Comparison of ENCODE assay signal across 8 mouse cellular contexts in the genomic region with DNA sequence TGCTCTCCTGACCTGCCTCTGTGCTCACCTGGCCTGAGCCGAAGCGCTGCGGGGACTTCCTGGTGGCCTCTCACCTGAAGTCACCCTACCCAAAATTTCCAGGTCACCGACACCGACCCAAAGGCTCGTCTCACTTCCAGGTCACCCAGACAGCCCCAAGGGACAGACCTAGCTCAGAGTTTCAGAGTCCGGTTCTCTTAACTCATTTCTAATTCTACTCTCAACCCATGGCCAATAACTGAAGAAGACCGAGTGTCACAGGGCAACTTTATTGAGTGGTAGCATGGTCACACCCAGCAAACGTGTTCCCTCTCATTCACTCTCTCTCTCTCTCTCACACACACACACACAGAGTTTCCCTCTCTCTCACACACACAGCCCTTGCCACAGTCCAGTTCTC. TPM values are rescaled to one million over a fixed set of nuclear protein-coding genes. Genes with fewer than 3 reads are reported as not detected.
DNase-seq lines count a peak whose midpoint lies in the region; ATAC-seq and TF ChIP-seq lines count a peak whose summit lies in the region.

No protein-coding gene starts in this region.

- H3K4me2 ChIP-seq in embryonic facial prominence, embryonic 13.5 days: peak overlapping the region; percentile 80
- peak overlapping the region; percentile 78 for H3K4me2 ChIP-seq in intestine, embryonic 14.5 days (ENCODE audit: low read length)
- peak overlapping the region; percentile 68 for H3K4me2 ChIP-seq in neural tube, embryonic 12.5 days (replicated peaks)

- peaks cover 16% of the 10 kb centered on the region for H3K36me3 ChIP-seq in embryonic facial prominence, embryonic 13.5 days
- H3K36me3 ChIP-seq in intestine, embryonic 14.5 days (ENCODE audit: control insufficient read depth, insufficient read depth, low read length): peaks cover 11% of the 10 kb centered on the region
- H3K36me3 ChIP-seq in neural tube, embryonic 12.5 days: peaks cover 9% of the 10 kb centered on the region; the same call in 1 of the 2 replicates

- H3K9ac ChIP-seq in embryonic facial prominence, embryonic 13.5 days: peak overlapping the region; percentile 71
- H3K9ac ChIP-seq in intestine, embryonic 14.5 days (ENCODE audit: low read length): peak overlapping the region; percentile 42
- H3K9ac ChIP-seq in neural tube, embryonic 12.5 days: peak overlapping the region; percentile 21; the same call in 1 of the 2 replicates

- H3K27me3 ChIP-seq in embryonic facial prominence, embryonic 13.5 days: peaks cover 55% of the 10 kb centered on the region
- peaks cover 33% of the 10 kb centered on the region for H3K27me3 ChIP-seq in intestine, embryonic 14.5 days (replicated peaks; ENCODE audit: control insufficient read depth, insufficient read depth, low read length)
- peaks cover 58% of the 10 kb centered on the region for H3K27me3 ChIP-seq in neural tube, embryonic 12.5 days (replicated peaks)

- H3K9me3 ChIP-seq in embryonic facial prominence, embryonic 13.5 days: no peaks in the 10 kb centered on the region
- no peaks in the 10 kb centered on the region for H3K9me3 ChIP-seq in intestine, embryonic 14.5 days (ENCODE audit: control insufficient read depth, low read length)
- H3K9me3 ChIP-seq in neural tube, embryonic 12.5 days: no peaks in the 10 kb centered on the region

- no peak for TF ChIP-seq CTCF in left cerebral cortex, adult 2 months (IDR thresholded peaks at IDR 0.05)

- no peak overlapping the region for H3K27ac ChIP-seq in left cerebral cortex, adult 2 months
- peak overlapping the region; percentile 84 for H3K27ac ChIP-seq in embryonic facial prominence, embryonic 13.5 days
- H3K27ac ChIP-seq in intestine, embryonic 14.5 days (ENCODE audit: low read depth): peak overlapping the region; percentile 76; the same call in 1 of the 2 replicates
- H3K27ac ChIP-seq in neural tube, embryonic 12.5 days: no peak overlapping the region

- no peak for DNase-seq in left cerebral cortex, adult 2 months (ENCODE audit: extremely low spot score in 1 of 2, low spot score in 2 of 2)
- DNase-seq in left cerebral cortex, postnatal 14 days (ENCODE audit: low spot score in 2 of 2): no peak
- DNase-seq in intestine, embryonic 14.5 days (ENCODE audit: low spot score): no peak
- DNase-seq in spleen, postnatal 14 days (ENCODE audit: low spot score in 2 of 2): no peak
- DNase-seq in natural killer cell, adult 2 months (ENCODE audit: low spot score in 2 of 2): no peak

- peak overlapping the region; percentile 54; the same call in 1 of the 2 replicates for H3K4me3 ChIP-seq in left cerebral cortex, adult 2 months
- H3K4me3 ChIP-seq in embryonic facial prominence, embryonic 13.5 days: peak overlapping the region; percentile 56
- H3K4me3 ChIP-seq in intestine, embryonic 14.5 days (ENCODE audit: low read depth, low read length): peak overlapping the region; percentile 54
- peak overlapping the region; percentile 40; the same call in 1 of the 2 replicates for H3K4me3 ChIP-seq in neural tube, embryonic 12.5 days

- 13% methylated on average over 9 of the region's 9 CpGs for WGBS in embryonic facial prominence, embryonic 13.5 days
- WGBS in intestine, embryonic 14.5 days: 12% methylated on average over 9 of the region's 9 CpGs
- 19% methylated on average over 9 of the region's 9 CpGs for WGBS in neural tube, embryonic 12.5 days

- intact Hi-C loops in left cerebral cortex, adult 2 months (cut with DNase I): no loop called here
- intact Hi-C loops in left cerebral cortex, postnatal 14 days (cut with DNase I): no loop called here

- ATAC-seq in embryonic facial prominence, embryonic 13.5 days (ENCODE audit: insufficient number of reproducible peaks, insufficient read depth, low FRiP score, low TSS enrichment, low read depth): no peak
- no peak for ATAC-seq in intestine, embryonic 14.5 days (replicated peaks; ENCODE audit: low FRiP score, low TSS enrichment, low read depth)
- ATAC-seq in neural tube, embryonic 12.5 days (ENCODE audit: low FRiP score, low read depth): no peak
- no peak for ATAC-seq in inflammation-experienced regulatory T-cells, adult 6 months

- H3K4me1 ChIP-seq in embryonic facial prominence, embryonic 13.5 days: peaks cover 26% of the 10 kb centered on the region
- H3K4me1 ChIP-seq in intestine, embryonic 14.5 days (replicated peaks; ENCODE audit: control insufficient read depth, insufficient read depth, low read length): peaks cover 8% of the 10 kb centered on the region; the same call in 1 of the 2 replicates
- peaks cover 16% of the 10 kb centered on the region for H3K4me1 ChIP-seq in neural tube, embryonic 12.5 days

RNA-seq across cellular contexts. Expression of a gene that starts 1.7 kb away (rescaled TPM):
- total RNA-seq in left cerebral cortex, adult 2 months (2021): 1 to 10 TPM; 1.7 to 2.6 TPM
- total RNA-seq in left cerebral cortex, postnatal 14 days (2021): 1 to 10 TPM; 1.0 to 1.4 TPM
- 130 and 142 TPM in 2 replicates for polyA plus RNA-seq in embryonic facial prominence, embryonic 13.5 days (2015; fragmentation: Nextera tagmentation; extraction: Ambion mirVana)
- 39.2 and 42.7 TPM in 2 replicates for polyA plus RNA-seq in intestine, embryonic 14.5 days (2014; fragmentation: Nextera tagmentation; extraction: Ambion mirVana)
- 8.3 and 9.5 TPM in 2 replicates for polyA plus RNA-seq in neural tube, embryonic 12.5 days (2016; fragmentation: Nextera tagmentation; extraction: Ambion mirVana)
- polyA plus RNA-seq in inflammation-experienced regulatory T-cells, adult 6 months (2017; shearing (Covaris generic)): 10 to 100 TPM; 10.9 to 18.2 (median 12.9) TPM

RNA-seq across cellular contexts. Expression of a gene that starts 16.1 kb away (rescaled TPM):
- 10 to 100 TPM in 1 of 2 experiments, 1 to 10 TPM in 1; 9.4 to 12.3 TPM for total RNA-seq in left cerebral cortex, adult 2 months (2021)
- total RNA-seq in left cerebral cortex, postnatal 14 days (2021): 10 to 100 TPM in 1 of 2 experiments, 1 to 10 TPM in 1; 9.5 to 10.6 TPM
- polyA plus RNA-seq in embryonic facial prominence, embryonic 13.5 days (2015; fragmentation: Nextera tagmentation; extraction: Ambion mirVana): 16.4 and 21.2 TPM in 2 replicates
- polyA plus RNA-seq in intestine, embryonic 14.5 days (2014; fragmentation: Nextera tagmentation; extraction: Ambion mirVana): 19.8 TPM in 2 replicates
- polyA plus RNA-seq in neural tube, embryonic 12.5 days (2016; fragmentation: Nextera tagmentation; extraction: Ambion mirVana): 22.7 and 24.7 TPM in 2 replicates
- 1 to 10 TPM; 6.1 to 6.7 (median 6.4) TPM for polyA plus RNA-seq in inflammation-experienced regulatory T-cells, adult 6 months (2017; shearing (Covaris generic))

RNA-seq across cellular contexts. Expression of a gene that starts 25.8 kb away (rescaled TPM):
- 1 to 10 TPM; 8.5 to 8.7 TPM for total RNA-seq in left cerebral cortex, adult 2 months (2021)
- 1 to 10 TPM; 9.2 to 9.6 TPM for total RNA-seq in left cerebral cortex, postnatal 14 days (2021)
- polyA plus RNA-seq in embryonic facial prominence, embryonic 13.5 days (2015; fragmentation: Nextera tagmentation; extraction: Ambion mirVana): 9.5 and 9.9 TPM in 2 replicates
- 6.9 and 7.5 TPM in 2 replicates for polyA plus RNA-seq in intestine, embryonic 14.5 days (2014; fragmentation: Nextera tagmentation; extraction: Ambion mirVana)
- polyA plus RNA-seq in neural tube, embryonic 12.5 days (2016; fragmentation: Nextera tagmentation; extraction: Ambion mirVana): 11.7 and 13.7 TPM in 2 replicates
- polyA plus RNA-seq in inflammation-experienced regulatory T-cells, adult 6 months (2017; shearing (Covaris generic)): 1 to 10 TPM in 2 of 3 experiments, under 1 TPM in 1; 0.94 to 1.6 (median 1.1) TPM

RNA-seq across cellular contexts. Expression of a gene that starts 47.1 kb away (rescaled TPM):
- not detected for total RNA-seq in left cerebral cortex, adult 2 months (2021)
- not detected for total RNA-seq in left cerebral cortex, postnatal 14 days (2021)
- polyA plus RNA-seq in embryonic facial prominence, embryonic 13.5 days (2015; fragmentation: Nextera tagmentation; extraction: Ambion mirVana): not detected in 2 replicates
- polyA plus RNA-seq in intestine, embryonic 14.5 days (2014; fragmentation: Nextera tagmentation; extraction: Ambion mirVana): 3.2 and 5.4 TPM in 2 replicates
- polyA plus RNA-seq in neural tube, embryonic 12.5 days (2016; fragmentation: Nextera tagmentation; extraction: Ambion mirVana): not detected in 2 replicates
- not detected for polyA plus RNA-seq in inflammation-experienced regulatory T-cells, adult 6 months (2017; shearing (Covaris generic))

RNA-seq across cellular contexts. Expression of a gene that starts 49.6 kb away (rescaled TPM):
- total RNA-seq in left cerebral cortex, adult 2 months (2021): 10 to 100 TPM; 33.2 to 36.8 TPM
- total RNA-seq in left cerebral cortex, postnatal 14 days (2021): 10 to 100 TPM; 29.3 to 32.9 TPM
- polyA plus RNA-seq in embryonic facial prominence, embryonic 13.5 days (2015; fragmentation: Nextera tagmentation; extraction: Ambion mirVana): 3.9 and 4.2 TPM in 2 replicates
- polyA plus RNA-seq in intestine, embryonic 14.5 days (2014; fragmentation: Nextera tagmentation; extraction: Ambion mirVana): 1.9 and 2.2 TPM in 2 replicates
- 9.9 and 11.5 TPM in 2 replicates for polyA plus RNA-seq in neural tube, embryonic 12.5 days (2016; fragmentation: Nextera tagmentation; extraction: Ambion mirVana)
- polyA plus RNA-seq in inflammation-experienced regulatory T-cells, adult 6 months (2017; shearing (Covaris generic)): 10 to 100 TPM; 22.8 to 25.9 (median 23.1) TPM

Comparison
In these comparisons a context has a peak if more than half of its experiments do, and no peak if none do; other contexts are left out.
1. H3K27ac ChIP-seq: peak in embryonic facial prominence, embryonic 13.5 days (single experiment) and intestine, embryonic 14.5 days (single experiment); none in left cerebral cortex, adult 2 months (single experiment) and neural tube, embryonic 12.5 days (single experiment).
2. H3K9ac ChIP-seq: peak in every context shown above with its lines; median percentile 71 in embryonic facial prominence, embryonic 13.5 days; 42 in intestine, embryonic 14.5 days; 21 in neural tube, embryonic 12.5 days.
3. Peak in every context shown above with its lines, with median percentiles within 50 percentile points of each other: H3K4me3 ChIP-seq and H3K4me2 ChIP-seq.